Mouse (Mus musculus) liver, embryonic 14.5 days (tissue): Measurements from ENCODE around the gene Chga.

Experiments
- CTCF ChIP-seq: IDR thresholded peaks from 2 replicates; pipeline ENCODE4 v1.5.1; 2016; ENCODE audit warnings: antibody characterized with exemption, low read depth, control low read depth
- EP300 ChIP-seq: IDR thresholded peaks from 2 replicates; pipeline ENCODE4 v1.6.1; 2016; ENCODE audit warnings: antibody characterized with exemption, low read depth

DNA sequence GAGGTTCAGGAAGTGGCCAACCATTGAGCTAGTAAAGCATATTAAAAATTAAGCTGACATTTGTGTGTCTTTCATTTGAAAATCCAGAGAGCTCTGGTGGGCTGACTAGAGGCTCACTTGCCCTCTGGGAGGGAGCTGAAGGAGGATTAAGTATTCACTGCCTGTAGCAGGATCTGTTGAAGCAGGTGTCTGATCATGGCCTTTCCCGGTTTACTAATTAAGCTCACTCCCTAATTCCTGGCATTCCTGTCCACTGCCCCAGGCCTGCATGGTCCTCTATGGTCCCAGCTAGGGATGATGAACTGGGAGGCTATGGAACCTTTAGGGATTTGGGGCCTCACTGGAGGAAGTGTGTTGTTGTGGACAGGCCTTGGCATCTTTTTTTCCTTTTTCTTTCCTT, 19.0 kb upstream of the Chga start:
- TF ChIP-seq CTCF = no peak
- TF ChIP-seq EP300 = no peak
